Mouse (Mus musculus) fat pad, adult 2 months (tissue): ENCODE measurements around the gene Mkrn1.
"Not testable (repeated sequence)": the region's sequence is repeated elsewhere in the genome, so short reads cannot be mapped to it uniquely, and the experiment has no call there.

Source experiments
- DNase-seq: peaks from one replicate; pipeline ENCODE4 v3.0.0-alpha.2; 2011; ENCODE audit warnings: low read depth, low spot score; ENCODE audit errors: extremely low read depth

The Mkrn1 gene

GRCm38 (mm10) chr6:39419851-39420721 lies at the start of gene Mkrn1:
Mkrn1 (minus strand) TSS chr6:39420462.
- DNase-seq, result no peak

DNA sequence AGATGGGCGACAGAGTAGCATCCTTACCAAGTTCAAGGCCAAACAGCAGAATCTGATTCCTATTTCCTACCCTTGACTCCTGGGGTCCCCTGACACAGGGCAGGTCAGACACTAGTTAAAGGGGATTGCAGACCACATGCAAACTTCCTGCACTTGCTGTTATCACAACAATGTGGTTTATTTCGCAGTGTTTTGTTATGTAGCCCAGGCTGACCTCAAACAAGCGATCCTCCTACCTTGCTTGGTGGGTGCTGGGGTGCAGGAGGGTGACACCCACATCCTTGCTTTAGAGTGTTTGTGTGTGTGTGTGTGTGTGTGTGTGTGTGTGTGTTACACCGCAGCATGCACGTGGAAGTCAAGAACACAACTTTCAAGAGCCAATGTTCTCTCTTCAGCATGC lies 49.2 kb upstream of the Mkrn1 start:
- no peak for DNase-seq

GRCm38 (mm10) chr6:39462621-39463538 lies 42.6 kb upstream of the Mkrn1 start:
- DNase-seq, result no peak

GRCm38 (mm10) chr6:39460040-39460439 lies 39.8 kb upstream of the Mkrn1 start:
- DNase-seq, result no peak

DNA sequence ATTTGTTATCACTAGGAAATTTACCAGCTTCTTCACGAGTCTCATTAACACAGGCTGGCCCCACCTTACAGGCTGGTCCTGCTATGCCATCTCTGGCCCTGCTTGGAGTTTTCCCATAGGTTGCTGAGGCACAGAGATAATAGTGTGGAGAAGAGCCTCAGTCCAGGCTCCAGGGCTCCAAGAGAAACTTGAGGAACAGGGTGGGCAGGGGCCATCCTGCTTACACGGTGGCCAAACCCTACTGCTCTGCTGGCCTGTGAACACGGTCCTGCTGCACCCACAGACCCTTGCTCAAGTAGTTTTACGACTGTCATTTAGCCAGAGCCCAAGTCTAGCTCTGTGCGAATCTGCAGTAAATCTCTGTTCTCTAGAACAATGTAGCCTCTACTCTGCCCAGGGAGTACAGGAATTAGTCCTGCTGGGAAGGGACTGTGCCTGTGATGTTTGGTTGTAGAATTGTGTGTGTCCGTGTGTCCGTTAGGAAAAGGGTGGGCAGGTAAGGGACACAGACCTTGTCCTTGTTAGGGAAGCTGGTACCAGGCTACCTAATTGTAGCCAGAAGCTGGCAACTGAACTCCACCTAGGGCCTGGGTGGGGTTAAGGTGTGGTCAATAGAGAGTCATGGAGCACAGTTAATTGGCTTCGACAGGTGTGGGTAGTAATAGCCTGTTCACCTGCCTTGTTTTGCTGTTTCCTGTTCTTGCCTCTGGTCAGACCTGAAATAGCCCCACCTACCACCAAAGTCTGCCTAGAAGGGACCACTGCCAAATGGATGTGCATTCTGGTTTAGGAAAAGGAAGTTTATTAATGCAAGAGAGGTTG lies 35.3 kb upstream of the Mkrn1 start:
- DNase-seq, result no peak

- DNase-seq, result no peak
Measured at GRCm38 (mm10) chr6:39454616-39455015, 34.4 kb upstream of the Mkrn1 start.

- no peak for DNase-seq
Measured at GRCm38 (mm10) chr6:39453564-39453963, 33.3 kb upstream of the Mkrn1 start.

DNA sequence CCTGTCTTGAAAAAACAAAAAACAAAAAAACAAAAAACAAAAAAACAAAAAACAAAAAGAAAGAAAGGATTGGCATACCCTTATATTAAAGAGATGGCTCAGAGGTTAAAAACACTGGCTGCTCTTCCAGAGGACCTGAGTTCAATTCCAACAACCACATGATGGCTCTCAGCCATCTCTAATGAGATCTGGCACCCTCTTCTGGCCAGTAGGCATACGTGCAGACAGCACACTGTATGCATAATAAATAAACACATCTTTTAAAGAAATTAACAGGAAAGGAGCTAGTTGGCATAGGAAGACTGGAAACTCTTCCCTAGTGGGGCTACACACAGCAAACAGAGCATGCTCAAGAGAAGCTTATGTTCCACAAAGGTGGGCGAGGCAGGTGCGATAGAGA lies 30.8 kb upstream of the Mkrn1 start:
- no peak for DNase-seq

DNA sequence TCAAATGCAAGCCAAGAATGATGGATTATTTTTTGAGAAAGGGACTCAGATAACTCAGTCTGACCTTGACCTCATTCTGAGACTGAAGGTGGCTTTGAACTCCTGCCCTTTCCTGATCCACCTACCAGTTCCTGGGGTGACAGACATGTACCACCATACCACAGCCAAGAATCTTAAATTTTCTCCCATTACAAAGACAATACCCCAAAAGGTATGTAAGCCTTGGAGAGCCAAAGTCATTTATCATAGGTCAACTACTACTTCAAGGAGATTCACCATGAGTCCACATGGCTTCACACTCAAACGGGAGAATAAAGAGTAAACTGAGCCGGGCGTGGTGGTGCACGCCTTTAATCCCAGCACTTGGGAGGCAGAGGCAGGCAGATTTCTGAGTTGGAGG lies 30.3 kb upstream of the Mkrn1 start:
- DNase-seq, result no peak

GRCm38 (mm10) chr6:39447429-39448185 lies 27.3 kb upstream of the Mkrn1 start:
- DNase-seq, result no peak

- DNase-seq, result no peak
Measured at GRCm38 (mm10) chr6:39445801-39446572, 25.7 kb upstream of the Mkrn1 start.

DNA sequence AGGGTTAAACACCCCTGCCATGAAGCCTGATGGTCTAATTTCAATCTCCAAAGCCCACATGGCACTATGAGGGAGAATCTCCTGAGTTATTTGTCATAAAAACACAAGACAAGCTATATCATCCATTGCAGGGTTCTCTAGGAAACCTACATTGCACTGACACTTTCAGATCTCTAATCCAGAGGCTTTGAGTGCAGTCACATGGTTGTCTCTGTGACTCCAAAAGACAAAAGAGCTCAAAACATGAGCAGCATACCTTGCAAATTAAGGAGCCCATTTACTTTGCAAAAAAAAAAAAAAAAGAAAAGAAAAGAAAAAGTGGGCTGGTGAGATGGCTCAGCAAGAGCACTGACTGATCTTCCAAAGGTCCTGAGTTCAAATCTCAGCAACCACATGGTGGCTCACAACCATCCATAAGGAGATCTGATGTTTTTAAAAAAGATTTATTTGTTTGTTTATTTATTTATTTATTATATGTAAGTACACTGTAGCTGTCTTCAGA lies 22.6 kb upstream of the Mkrn1 start:
- no peak for DNase-seq

DNA sequence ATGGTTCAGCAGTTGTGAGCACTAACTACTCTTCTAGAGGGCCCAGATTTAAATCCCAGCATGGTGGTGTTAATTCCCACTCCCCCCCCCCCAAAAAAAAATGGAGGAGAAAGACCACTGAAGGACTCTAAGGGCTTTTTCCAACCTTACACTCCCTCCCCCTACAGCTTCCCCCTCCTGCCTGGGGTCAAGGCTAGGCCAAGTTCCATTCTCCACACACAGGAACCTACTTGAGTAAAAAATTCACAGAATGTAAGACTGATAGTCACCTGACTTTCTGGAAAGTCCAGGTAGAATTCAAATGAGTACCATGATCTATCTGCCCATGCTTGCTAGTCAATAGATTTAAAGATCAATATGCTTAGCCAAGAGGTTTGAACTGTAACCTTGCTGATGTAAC lies 19.9 kb upstream of the Mkrn1 start:
- no peak for DNase-seq

- not testable (repeated sequence) for DNase-seq
Measured at GRCm38 (mm10) chr6:39437519-39437918, 17.3 kb upstream of the Mkrn1 start.

DNA sequence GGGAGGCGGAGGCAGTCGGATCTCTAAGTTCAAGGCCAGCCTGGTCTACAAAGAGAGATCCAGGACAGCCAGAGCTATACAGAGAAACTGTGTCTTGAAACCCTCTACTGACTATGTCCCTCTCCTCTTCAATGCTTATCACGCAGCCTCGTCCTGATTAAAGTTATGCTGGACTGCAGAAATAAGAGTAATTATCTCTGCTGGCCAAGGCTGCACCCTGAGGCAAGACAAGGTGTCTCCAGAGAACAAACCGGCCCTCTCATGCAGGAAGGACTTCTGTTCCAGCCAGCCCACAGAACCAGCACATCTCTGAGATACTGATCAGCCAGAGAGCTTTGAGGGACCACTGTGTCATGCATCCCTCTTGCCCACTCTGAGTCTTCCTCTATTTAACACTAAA lies 15.6 kb upstream of the Mkrn1 start:
- DNase-seq, result no peak

- no peak for DNase-seq
Measured at GRCm38 (mm10) chr6:39434886-39435492, 14.7 kb upstream of the Mkrn1 start.

GRCm38 (mm10) chr6:39434111-39434885 lies 14.0 kb upstream of the Mkrn1 start:
- no peak for DNase-seq

DNA sequence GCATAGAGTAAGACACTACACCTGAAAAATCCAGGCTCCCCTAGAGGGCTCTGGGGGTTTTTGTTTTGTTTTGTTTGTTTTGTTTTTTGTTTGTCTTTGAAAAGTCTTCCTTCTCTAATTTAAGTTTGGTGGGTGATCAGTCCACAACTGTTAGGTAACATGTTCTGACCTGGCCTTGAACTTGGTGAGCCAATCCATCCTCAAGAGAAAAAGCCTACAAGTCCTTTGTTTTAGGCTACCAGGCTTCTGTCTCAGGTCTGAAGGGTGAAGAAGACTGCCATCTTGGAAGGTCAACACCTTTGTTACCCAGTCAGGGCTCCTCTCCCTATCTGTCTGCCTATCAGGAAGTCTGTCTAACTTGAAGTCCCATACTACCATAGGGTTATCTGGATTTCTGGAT lies 13.4 kb upstream of the Mkrn1 start:
- no peak for DNase-seq
